In genomic region chr9:115665337-115666004, GRCm38 (mm10) we compare ENCODE assay signal across 12 mouse cellular contexts.
DNase-seq lines count a peak whose midpoint lies in the region; ATAC-seq and TF ChIP-seq lines count a peak whose summit lies in the region.
"Had no signal": no experiment of that assay in that cellular context is flagged by ENCODE, and none has a peak within 500 bp of the region (broad histone marks: within the 10 kb centered on the region; RNA-seq: fewer than 3 reads in every experiment).

No protein-coding gene starts in this region.

- no peak overlapping the region for H3K9ac ChIP-seq in lung, embryonic 14.5 days
- H3K9ac ChIP-seq in hindbrain, postnatal 0 days (replicated peaks; ENCODE audit: low read length), result no peak overlapping the region
- H3K9ac ChIP-seq: forebrain, embryonic 15.5 days; liver, embryonic 14.5 days; neural tube, embryonic 13.5 days had no signal

- H3K4me1 ChIP-seq in lung, embryonic 14.5 days (ENCODE audit: insufficient read depth), result 0 out of 2 replicates have a peak, but pooled peaks cover 4% of the 10 kb centered on the region
- H3K4me1 ChIP-seq in lung, adult 2 months (ENCODE audit: control insufficient read depth, insufficient read depth, low read length), result peaks cover 5% of the 10 kb centered on the region
- peaks cover 13% of the 10 kb centered on the region for H3K4me1 ChIP-seq in heart, embryonic 10.5 days
- H3K4me1 ChIP-seq in hindbrain, postnatal 0 days (ENCODE audit: insufficient read depth, low read length), result no peaks in the 10 kb centered on the region
- H3K4me1 ChIP-seq: forebrain, embryonic 15.5 days had no signal

- TF ChIP-seq POLR2A in lung, adult 2 months (IDR thresholded peaks at IDR 0.05; ENCODE audit: borderline replicate concordance, extremely low read depth, low read depth, low read length), result no peak

- WGBS in lung, embryonic 14.5 days, result 26% methylated on average over 5 of the region's 5 CpGs
- WGBS in lung, adult 2 months, result 32% methylated on average over 5 of the region's 5 CpGs
- 50% methylated on average over 5 of the region's 5 CpGs for WGBS in heart, embryonic 10.5 days
- 32% methylated on average over 5 of the region's 5 CpGs for WGBS in hindbrain, postnatal 0 days

- H3K27me3 ChIP-seq in lung, embryonic 14.5 days (ENCODE audit: insufficient read depth, low read length), result no peaks in the 10 kb centered on the region
- H3K27me3 ChIP-seq in heart, embryonic 10.5 days (ENCODE audit: insufficient read depth, poor library complexity, severe bottlenecking), result no peaks in the 10 kb centered on the region
- no peaks in the 10 kb centered on the region for H3K27me3 ChIP-seq in hindbrain, postnatal 0 days (ENCODE audit: insufficient read depth, low read length)
- H3K27me3 ChIP-seq: forebrain, embryonic 15.5 days; neural tube, embryonic 13.5 days had no signal

- no peak for ATAC-seq in lung, embryonic 14.5 days (ENCODE audit: insufficient read depth)
- ATAC-seq in hindbrain, postnatal 0 days, result peak; percentile 64; the same call in 1 of the 2 replicates
- ATAC-seq: forebrain, embryonic 15.5 days had no signal

- peak; percentile 34 for DNase-seq in lung, embryonic 14.5 days
- no peak for DNase-seq in lung, adult 2 months
- no peak for DNase-seq in heart, embryonic 10.5 days (ENCODE audit: low spot score)
- peak; percentile 53 for DNase-seq in hindbrain, postnatal 0 days (ENCODE audit: low spot score)
- peak; percentile 29 for DNase-seq in lung, postnatal 25 days (ENCODE audit: low spot score)
- DNase-seq in ovary, postnatal 36 days (ENCODE audit: low spot score), result no peak
- DNase-seq in gastrocnemius, adult 8-10 months (ENCODE audit: low spot score in 2 of 2), result no peak
- DNase-seq: cerebellum, adult 11-12 months; spleen, adult 18-20 months had no signal

- no peak overlapping the region for H3K4me2 ChIP-seq in lung, embryonic 14.5 days
- no peak overlapping the region for H3K4me2 ChIP-seq in hindbrain, postnatal 0 days (ENCODE audit: low read depth, low read length)
- H3K4me2 ChIP-seq: forebrain, embryonic 15.5 days; neural tube, embryonic 13.5 days had no signal

- no peak overlapping the region for H3K4me3 ChIP-seq in lung, embryonic 14.5 days (ENCODE audit: low read depth, low read length)
- no peak overlapping the region for H3K4me3 ChIP-seq in lung, adult 2 months (replicated peaks; ENCODE audit: extremely low read depth, low read depth, low read length)
- H3K4me3 ChIP-seq in heart, embryonic 10.5 days, result no peak overlapping the region
- no peak overlapping the region for H3K4me3 ChIP-seq in hindbrain, postnatal 0 days (ENCODE audit: low read length)
- H3K4me3 ChIP-seq: forebrain, embryonic 15.5 days; neural tube, embryonic 13.5 days had no signal

- no peak for TF ChIP-seq CTCF in lung, embryonic 14.5 days (IDR thresholded peaks at IDR 0.05; ENCODE audit: low read depth)
- TF ChIP-seq CTCF in lung, adult 2 months (IDR thresholded peaks at IDR 0.05; ENCODE audit: insufficient read depth, low read length), result no peak
- no peak for TF ChIP-seq CTCF in hindbrain, postnatal 0 days (IDR thresholded peaks at IDR 0.05; ENCODE audit: low read depth)

- H3K36me3 ChIP-seq in lung, embryonic 14.5 days (ENCODE audit: insufficient read depth), result no peaks in the 10 kb centered on the region
- H3K36me3 ChIP-seq in heart, embryonic 10.5 days, result no peaks in the 10 kb centered on the region
- no peaks in the 10 kb centered on the region for H3K36me3 ChIP-seq in hindbrain, postnatal 0 days (ENCODE audit: insufficient read depth, low read length)
- H3K36me3 ChIP-seq: forebrain, embryonic 15.5 days; neural tube, embryonic 13.5 days had no signal

- H3K27ac ChIP-seq in lung, embryonic 14.5 days (ENCODE audit: low read depth), result no peak overlapping the region
- H3K27ac ChIP-seq in heart, embryonic 10.5 days, result peak overlapping the region; percentile 59
- H3K27ac ChIP-seq in hindbrain, postnatal 0 days, result peak overlapping the region; percentile 1; the same call in 1 of the 2 replicates
- H3K27ac ChIP-seq: forebrain, embryonic 15.5 days; liver, embryonic 14.5 days; neural tube, embryonic 13.5 days had no signal

- no peaks in the 10 kb centered on the region for H3K9me3 ChIP-seq in lung, embryonic 14.5 days (ENCODE audit: low read depth, low read length)
- H3K9me3 ChIP-seq in heart, embryonic 10.5 days, result no peaks in the 10 kb centered on the region
- no peaks in the 10 kb centered on the region for H3K9me3 ChIP-seq in hindbrain, postnatal 0 days (ENCODE audit: low read length)
- H3K9me3 ChIP-seq: forebrain, embryonic 15.5 days; neural tube, embryonic 13.5 days had no signal

Comparison
In these comparisons a context has a peak if more than half of its experiments do, and no peak if none do; other contexts are left out.
1. DNase-seq: peak in lung, embryonic 14.5 days (single experiment), hindbrain, postnatal 0 days (single experiment) and lung, postnatal 25 days (single experiment); none in lung, adult 2 months (single experiment), heart, embryonic 10.5 days (single experiment), ovary, postnatal 36 days (single experiment) and gastrocnemius, adult 8-10 months (0 of 2).